ENCODE assay signal across 27 mouse cellular contexts in genomic region chr15:102776218-102776850, GRCm38 (mm10). TPM values are rescaled to one million over a fixed set of nuclear protein-coding genes. Genes with fewer than 3 reads are reported as not detected.
DNase-seq lines count a peak whose midpoint lies in the region; ATAC-seq and TF ChIP-seq lines count a peak whose summit lies in the region.
"Had no signal": no experiment of that assay in that cellular context is flagged by ENCODE, and none has a peak within 500 bp of the region (broad histone marks: within the 10 kb centered on the region; RNA-seq: fewer than 3 reads in every experiment).

No protein-coding gene starts in this region.

- H3K9ac ChIP-seq in forebrain, postnatal 0 days, result no peak overlapping the region
- no peak overlapping the region for H3K9ac ChIP-seq in forebrain, embryonic 12.5 days
- H3K9ac ChIP-seq in midbrain, embryonic 16.5 days (ENCODE audit: low read depth, low read length), result no peak overlapping the region
- H3K9ac ChIP-seq in midbrain, embryonic 11.5 days (ENCODE audit: low read length), result no peak overlapping the region
- no peak overlapping the region for H3K9ac ChIP-seq in hindbrain, embryonic 16.5 days (ENCODE audit: low read depth, low read length)
- H3K9ac ChIP-seq: limb, embryonic 15.5 days; liver, embryonic 14.5 days; lung, embryonic 14.5 days; neural tube, embryonic 12.5 days; stomach, embryonic 15.5 days had no signal

- ATAC-seq in forebrain, postnatal 0 days, result peak; percentile 90
- ATAC-seq in forebrain, embryonic 12.5 days (ENCODE audit: low FRiP score), result no peak
- ATAC-seq in midbrain, embryonic 16.5 days, result peak; percentile 64; the same call in 1 of the 2 replicates
- ATAC-seq in midbrain, embryonic 11.5 days (ENCODE audit: low FRiP score), result no peak
- ATAC-seq in hindbrain, embryonic 16.5 days, result no peak
- ATAC-seq: activated CD4-positive, CD25-positive, alpha-beta regulatory T cell, adult 4 months had no signal

- TF ChIP-seq CTCF in forebrain, postnatal 0 days (IDR thresholded peaks at IDR 0.05; ENCODE audit: low read depth), result no peak

- peak overlapping the region; percentile 77 for H3K27ac ChIP-seq in forebrain, postnatal 0 days (ENCODE audit: low read depth, low read length)
- no peak overlapping the region for H3K27ac ChIP-seq in forebrain, embryonic 12.5 days
- H3K27ac ChIP-seq in midbrain, embryonic 16.5 days (ENCODE audit: low read length), result peak overlapping the region; percentile 70
- H3K27ac ChIP-seq in midbrain, embryonic 11.5 days (ENCODE audit: low read depth, low read length), result no peak overlapping the region
- H3K27ac ChIP-seq in hindbrain, embryonic 16.5 days (ENCODE audit: low read depth, low read length), result peak overlapping the region; percentile 52
- H3K27ac ChIP-seq: embryonic facial prominence, embryonic 10.5 days; kidney, postnatal 0 days; limb, embryonic 15.5 days; liver, embryonic 14.5 days; neural tube, embryonic 12.5 days; stomach, embryonic 15.5 days had no signal

- peak; percentile 56 for DNase-seq in forebrain, postnatal 0 days
- DNase-seq in midbrain, embryonic 11.5 days (ENCODE audit: low spot score, missing footprints), result no peak
- peak; percentile 49 for DNase-seq in telencephalon, adult 2 months (ENCODE audit: low read depth, low spot score)
- DNase-seq in ovary, postnatal 36 days (ENCODE audit: low spot score), result no peak
- DNase-seq: adrenal gland, adult 8-10 months; B cell, adult 2 months; cerebellum, adult 9-10 months; gastrocnemius, postnatal 14 days; heart, adult 11 months; kidney, adult 11 months; left cerebral cortex, postnatal 4 days; lung, embryonic 14.5 days; lung, postnatal 36 days; thymus, adult 18-20 months; thymus, postnatal 36 days had no signal

- no peaks in the 10 kb centered on the region for H3K9me3 ChIP-seq in forebrain, postnatal 0 days (ENCODE audit: low read length)
- H3K9me3 ChIP-seq in forebrain, embryonic 12.5 days, result no peaks in the 10 kb centered on the region
- no peaks in the 10 kb centered on the region for H3K9me3 ChIP-seq in midbrain, embryonic 16.5 days (replicated peaks; ENCODE audit: control insufficient read depth, low read length, poor library complexity, severe bottlenecking)
- H3K9me3 ChIP-seq in midbrain, embryonic 11.5 days (ENCODE audit: control insufficient read depth, low read length), result no peaks in the 10 kb centered on the region
- H3K9me3 ChIP-seq in hindbrain, embryonic 16.5 days (ENCODE audit: control insufficient read depth, low read length), result no peaks in the 10 kb centered on the region
- H3K9me3 ChIP-seq: embryonic facial prominence, embryonic 10.5 days; limb, embryonic 15.5 days; megakaryocyte, embryonic 14.5 days; neural tube, embryonic 12.5 days; stomach, embryonic 15.5 days had no signal

- H3K4me3 ChIP-seq in forebrain, postnatal 0 days (ENCODE audit: low read depth, low read length), result no peak overlapping the region
- no peak overlapping the region for H3K4me3 ChIP-seq in forebrain, embryonic 12.5 days (replicated peaks)
- H3K4me3 ChIP-seq in midbrain, embryonic 16.5 days (ENCODE audit: low read depth, low read length), result no peak overlapping the region
- H3K4me3 ChIP-seq in midbrain, embryonic 11.5 days (ENCODE audit: low read depth, low read length), result no peak overlapping the region
- no peak overlapping the region for H3K4me3 ChIP-seq in hindbrain, embryonic 16.5 days (ENCODE audit: low read length)
- H3K4me3 ChIP-seq: embryonic facial prominence, embryonic 10.5 days; limb, embryonic 15.5 days; megakaryocyte, embryonic 14.5 days; neural tube, embryonic 12.5 days; stomach, embryonic 15.5 days had no signal

- H3K4me2 ChIP-seq in forebrain, postnatal 0 days (ENCODE audit: low read depth), result 0 out of 2 replicates have a peak overlapping the region, but pooled peaks have one; percentile 10
- no peak overlapping the region for H3K4me2 ChIP-seq in forebrain, embryonic 12.5 days
- H3K4me2 ChIP-seq in midbrain, embryonic 16.5 days (ENCODE audit: low read length), result peak overlapping the region; percentile 8
- no peak overlapping the region for H3K4me2 ChIP-seq in midbrain, embryonic 11.5 days
- H3K4me2 ChIP-seq in hindbrain, embryonic 16.5 days (ENCODE audit: low read length), result no peak overlapping the region
- H3K4me2 ChIP-seq: heart, embryonic 11.5 days; limb, embryonic 15.5 days; lung, embryonic 14.5 days; neural tube, embryonic 12.5 days; stomach, embryonic 15.5 days had no signal

- WGBS in forebrain, postnatal 0 days, result 38% methylated on average over 11 of the region's 11 CpGs
- WGBS in forebrain, embryonic 12.5 days, result 53% methylated on average over 11 of the region's 11 CpGs
- WGBS in midbrain, embryonic 16.5 days, result 45% methylated on average over 11 of the region's 11 CpGs
- 52% methylated on average over 11 of the region's 11 CpGs for WGBS in midbrain, embryonic 11.5 days
- WGBS in hindbrain, embryonic 16.5 days, result 33% methylated on average over 11 of the region's 11 CpGs

- no peaks in the 10 kb centered on the region for H3K4me1 ChIP-seq in forebrain, postnatal 0 days (ENCODE audit: insufficient read depth)
- no peaks in the 10 kb centered on the region for H3K4me1 ChIP-seq in forebrain, embryonic 12.5 days
- peaks cover 9% of the 10 kb centered on the region for H3K4me1 ChIP-seq in midbrain, embryonic 16.5 days (ENCODE audit: control insufficient read depth, insufficient read depth, low read length)
- no peaks in the 10 kb centered on the region for H3K4me1 ChIP-seq in midbrain, embryonic 11.5 days (ENCODE audit: control insufficient read depth, insufficient read depth, low read length)
- no peaks in the 10 kb centered on the region for H3K4me1 ChIP-seq in hindbrain, embryonic 16.5 days (ENCODE audit: control insufficient read depth, insufficient read depth, low read depth, low read length)
- H3K4me1 ChIP-seq: embryonic facial prominence, embryonic 10.5 days; megakaryocyte, embryonic 14.5 days; stomach, embryonic 15.5 days had no signal

- no peaks in the 10 kb centered on the region for H3K27me3 ChIP-seq in forebrain, postnatal 0 days (ENCODE audit: insufficient read depth, low read length)
- peaks cover 20% of the 10 kb centered on the region for H3K27me3 ChIP-seq in forebrain, embryonic 12.5 days
- H3K27me3 ChIP-seq in midbrain, embryonic 16.5 days (ENCODE audit: control insufficient read depth, insufficient read depth, low read depth, low read length), result no peaks in the 10 kb centered on the region
- H3K27me3 ChIP-seq in midbrain, embryonic 11.5 days (ENCODE audit: control insufficient read depth, insufficient read depth, low read length), result no peaks in the 10 kb centered on the region; the same call in 1 of the 2 replicates
- no peaks in the 10 kb centered on the region for H3K27me3 ChIP-seq in hindbrain, embryonic 16.5 days (replicated peaks; ENCODE audit: control insufficient read depth, insufficient read depth, low read length)
- H3K27me3 ChIP-seq: limb, embryonic 15.5 days; stomach, embryonic 15.5 days had no signal

- no peaks in the 10 kb centered on the region for H3K36me3 ChIP-seq in forebrain, postnatal 0 days (ENCODE audit: insufficient read depth)
- no peaks in the 10 kb centered on the region for H3K36me3 ChIP-seq in forebrain, embryonic 12.5 days (replicated peaks)
- H3K36me3 ChIP-seq in midbrain, embryonic 16.5 days (ENCODE audit: control insufficient read depth, insufficient read depth, low read length), result no peaks in the 10 kb centered on the region
- H3K36me3 ChIP-seq in midbrain, embryonic 11.5 days (ENCODE audit: control insufficient read depth, insufficient read depth, low read length), result no peaks in the 10 kb centered on the region
- H3K36me3 ChIP-seq in hindbrain, embryonic 16.5 days (ENCODE audit: control insufficient read depth, insufficient read depth, low read length), result no peaks in the 10 kb centered on the region
- H3K36me3 ChIP-seq: embryonic facial prominence, embryonic 10.5 days; limb, embryonic 15.5 days; neural tube, embryonic 12.5 days; stomach, embryonic 15.5 days had no signal

RNA-seq across cellular contexts. Expression of gene Calcoco1, which starts 54.4 kb away (rescaled TPM):
- 42.6 and 47.1 TPM in 2 replicates for total RNA-seq in forebrain, postnatal 0 days (2014; rRNA removed)
- polyA plus RNA-seq in forebrain, postnatal 0 days (2015; fragmentation: Nextera tagmentation; extraction: Ambion mirVana), result 33.5 and 36.9 TPM in 2 replicates
- polyA plus RNA-seq in forebrain, embryonic 12.5 days (2016; fragmentation: Nextera tagmentation; extraction: Ambion mirVana), result 38.8 and 42.7 TPM in 2 replicates
- 38.3 and 38.7 TPM in 2 replicates for polyA plus RNA-seq in midbrain, embryonic 16.5 days (2015; fragmentation: Nextera tagmentation; extraction: Ambion mirVana)
- polyA plus RNA-seq in midbrain, embryonic 11.5 days (2014; fragmentation: Nextera tagmentation; extraction: Ambion mirVana), result 27.5 and 28.3 TPM in 2 replicates
- 34.6 and 40.9 TPM in 2 replicates for polyA plus RNA-seq in hindbrain, embryonic 16.5 days (2015; fragmentation: Nextera tagmentation; extraction: Ambion mirVana)

Comparison
In these comparisons a context has a peak if more than half of its experiments do, and no peak if none do; other contexts are left out.
1. ATAC-seq: peak in forebrain, postnatal 0 days (single experiment) and midbrain, embryonic 16.5 days (single experiment); none in forebrain, embryonic 12.5 days (single experiment), midbrain, embryonic 11.5 days (single experiment) and hindbrain, embryonic 16.5 days (single experiment).
2. H3K27ac ChIP-seq: peak in forebrain, postnatal 0 days (single experiment), midbrain, embryonic 16.5 days (single experiment) and hindbrain, embryonic 16.5 days (single experiment); none in forebrain, embryonic 12.5 days (single experiment) and midbrain, embryonic 11.5 days (single experiment).
3. H3K4me2 ChIP-seq: peak in forebrain, postnatal 0 days (single experiment) and midbrain, embryonic 16.5 days (single experiment); none in forebrain, embryonic 12.5 days (single experiment), midbrain, embryonic 11.5 days (single experiment) and hindbrain, embryonic 16.5 days (single experiment).
4. DNase-seq: peak in forebrain, postnatal 0 days (single experiment) and telencephalon, adult 2 months (single experiment); none in midbrain, embryonic 11.5 days (single experiment) and ovary, postnatal 36 days (single experiment).